Mouse (Mus musculus) embryo, embryonic 11.5 days (tissue): ENCODE data around the gene Frmd4a.

ENCODE experiments used
- DNase-seq: peaks from one replicate; pipeline ENCODE4 v3.0.0-alpha.2; 2012; ENCODE audit warnings: low read depth, low spot score

Frmd4a gene

DNA sequence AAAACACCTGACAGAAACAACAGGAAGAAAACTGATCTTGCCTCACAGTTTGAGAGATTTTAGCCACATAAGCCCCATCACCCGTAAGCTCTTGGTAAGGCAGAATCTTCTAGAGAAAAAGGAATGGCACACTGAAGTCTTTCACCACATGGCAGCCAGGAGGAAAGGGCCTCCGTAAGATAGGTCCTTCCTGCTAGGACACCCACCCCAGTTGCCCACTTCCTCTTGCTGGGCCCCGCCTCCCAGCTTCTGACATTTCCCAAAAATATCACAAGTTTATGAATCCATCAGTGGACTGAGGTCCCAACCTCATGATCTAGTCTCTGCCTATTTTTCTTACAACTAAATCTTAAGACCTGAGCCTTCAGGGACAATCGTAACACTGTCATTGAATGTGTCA, 373.6 kb downstream of the Frmd4a start:
- no peak for DNase-seq

GRCm38 (mm10) chr2:4391678-4392085, 374.2 kb downstream of the Frmd4a start:
- DNase-seq = no peak

DNA sequence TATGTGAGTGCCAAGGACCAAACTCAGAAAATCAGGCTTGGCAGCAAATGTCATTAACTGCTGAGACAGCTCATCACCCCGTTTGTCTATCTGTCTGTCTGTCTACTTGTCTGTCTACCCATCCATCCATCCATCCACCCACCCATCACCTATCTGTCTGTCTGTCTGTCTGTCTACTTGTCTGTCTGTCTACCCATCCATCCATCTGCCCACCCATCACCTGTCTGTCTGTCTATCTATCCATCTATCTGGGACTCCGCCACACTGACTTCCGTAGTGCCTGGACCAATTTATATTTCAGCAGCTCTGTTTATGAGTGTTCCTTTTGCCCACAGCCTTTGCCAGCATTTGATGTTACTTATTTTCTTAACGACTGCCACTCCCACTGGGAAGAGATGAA, 375.5 kb downstream of the Frmd4a start:
- DNase-seq = no peak

GRCm38 (mm10) chr2:4394641-4395040, 377.1 kb downstream of the Frmd4a start:
- DNase-seq = no peak

GRCm38 (mm10) chr2:4399721-4400120, 382.2 kb downstream of the Frmd4a start:
- no peak for DNase-seq

DNA sequence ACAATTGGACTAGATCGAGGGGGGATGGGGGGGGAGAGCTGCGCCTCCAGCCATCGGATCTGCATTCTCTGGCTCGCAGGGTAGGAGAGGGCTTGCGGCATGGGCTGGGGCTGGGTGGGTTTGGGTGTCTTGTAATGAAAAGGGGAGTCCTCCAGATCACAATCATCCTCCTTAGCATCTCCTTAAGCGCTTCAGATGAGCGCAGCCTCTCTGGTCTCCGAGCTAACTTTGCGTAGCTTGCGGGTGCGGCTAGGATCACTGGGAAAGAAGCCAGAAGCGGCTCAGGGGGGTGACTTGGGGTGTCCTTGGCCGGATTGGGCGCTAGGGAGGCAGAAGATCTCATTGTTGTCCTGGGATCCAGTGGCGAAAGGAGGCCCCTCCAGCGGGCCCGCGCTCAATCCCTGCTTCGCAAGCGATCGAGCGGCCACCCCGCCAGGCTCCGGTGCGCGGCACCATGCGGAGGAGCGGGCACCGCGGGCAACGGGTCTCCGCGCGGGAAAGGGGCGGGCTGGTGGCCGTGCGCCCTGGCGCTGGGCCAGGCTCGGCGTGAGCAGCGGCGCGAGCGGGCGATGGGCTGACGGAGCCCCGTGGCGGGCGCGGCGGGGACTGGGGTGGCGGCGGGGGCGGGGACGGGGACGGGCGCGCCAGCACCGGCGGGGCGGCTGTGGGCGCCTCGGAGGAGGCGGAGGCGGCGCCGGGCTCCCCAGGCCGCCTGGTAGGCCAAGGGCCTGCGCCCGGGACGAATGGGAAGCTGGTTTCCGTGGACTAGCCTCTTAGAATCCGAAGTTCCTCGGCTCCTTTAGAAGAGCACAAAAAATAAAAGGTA, 383.5 kb downstream of the Frmd4a start:
- peak; percentile 45 for DNase-seq

GRCm38 (mm10) chr2:4401597-4402581, 384.4 kb downstream of the Frmd4a start:
- peak; percentile 51 for DNase-seq

- no peak for DNase-seq
Measured at GRCm38 (mm10) chr2:4406977-4407376, 389.5 kb downstream of the Frmd4a start.

- DNase-seq = no peak
Measured at GRCm38 (mm10) chr2:4409810-4410433, 392.4 kb downstream of the Frmd4a start.

DNA sequence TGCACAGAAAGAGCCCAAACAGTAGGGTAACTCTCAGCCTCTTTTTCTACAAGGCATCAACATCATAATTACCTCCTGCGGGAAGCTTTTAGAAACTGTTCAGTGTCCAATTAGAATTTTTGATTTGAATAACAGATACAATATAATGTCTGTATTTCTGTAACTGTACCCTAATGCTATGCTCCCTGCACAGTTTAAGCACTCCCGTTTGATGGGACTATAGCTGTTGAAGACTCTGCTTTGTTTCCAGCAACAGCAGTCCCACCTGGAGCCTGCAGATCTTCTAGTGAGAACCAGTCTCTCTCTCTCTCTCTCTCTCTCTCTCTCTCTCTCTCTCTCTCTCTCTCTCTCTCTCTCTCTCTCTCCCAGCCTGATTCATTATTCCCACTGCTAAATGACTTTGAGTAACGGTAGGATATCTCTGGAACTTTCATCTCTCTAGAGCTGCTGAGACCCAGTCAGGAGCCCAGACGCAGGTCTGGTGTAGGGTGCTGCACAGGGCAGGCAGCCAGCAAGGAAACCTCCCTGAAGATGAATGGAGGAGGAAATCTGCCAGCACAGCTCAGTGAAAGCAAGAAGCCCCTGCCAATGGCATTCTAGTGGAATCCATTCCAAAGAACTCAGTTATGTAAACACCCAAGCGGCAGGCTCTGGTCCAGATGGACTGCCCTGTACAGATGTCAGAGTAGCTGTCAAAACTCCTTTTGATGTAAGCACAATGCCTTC, 395.5 kb downstream of the Frmd4a start:
- no peak for DNase-seq

GRCm38 (mm10) chr2:4413596-4414335, 396.2 kb downstream of the Frmd4a start:
- no peak for DNase-seq

GRCm38 (mm10) chr2:4420679-4421312, 403.3 kb downstream of the Frmd4a start:
- DNase-seq = no peak

GRCm38 (mm10) chr2:4421757-4422156, 404.2 kb downstream of the Frmd4a start:
- DNase-seq = no peak

GRCm38 (mm10) chr2:4423896-4424295, 406.4 kb downstream of the Frmd4a start:
- no peak for DNase-seq

- DNase-seq = no peak
Measured at GRCm38 (mm10) chr2:4428407-4428855, 410.9 kb downstream of the Frmd4a start.

DNA sequence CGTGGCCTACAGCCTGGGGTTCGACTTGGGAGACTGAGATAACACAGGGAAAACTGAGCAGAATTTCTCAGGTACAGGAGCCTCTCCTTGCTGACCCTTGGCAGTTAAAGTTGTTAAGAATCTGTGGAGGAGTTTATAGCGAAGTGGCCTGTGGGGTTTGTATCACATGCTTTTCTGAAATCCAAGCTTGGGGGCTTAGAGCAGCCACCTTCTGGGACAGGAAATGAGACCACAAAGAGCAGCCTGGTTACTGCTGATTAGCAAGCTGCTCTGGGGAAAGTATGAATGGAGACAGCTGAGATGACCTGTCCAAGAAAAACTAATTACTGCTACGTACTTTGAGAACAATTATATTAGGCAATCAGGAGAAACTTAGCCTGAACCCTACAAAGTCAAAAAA, 415.6 kb downstream of the Frmd4a start:
- no peak for DNase-seq

- no peak for DNase-seq
Measured at GRCm38 (mm10) chr2:4435051-4435450, 417.5 kb downstream of the Frmd4a start.

DNA sequence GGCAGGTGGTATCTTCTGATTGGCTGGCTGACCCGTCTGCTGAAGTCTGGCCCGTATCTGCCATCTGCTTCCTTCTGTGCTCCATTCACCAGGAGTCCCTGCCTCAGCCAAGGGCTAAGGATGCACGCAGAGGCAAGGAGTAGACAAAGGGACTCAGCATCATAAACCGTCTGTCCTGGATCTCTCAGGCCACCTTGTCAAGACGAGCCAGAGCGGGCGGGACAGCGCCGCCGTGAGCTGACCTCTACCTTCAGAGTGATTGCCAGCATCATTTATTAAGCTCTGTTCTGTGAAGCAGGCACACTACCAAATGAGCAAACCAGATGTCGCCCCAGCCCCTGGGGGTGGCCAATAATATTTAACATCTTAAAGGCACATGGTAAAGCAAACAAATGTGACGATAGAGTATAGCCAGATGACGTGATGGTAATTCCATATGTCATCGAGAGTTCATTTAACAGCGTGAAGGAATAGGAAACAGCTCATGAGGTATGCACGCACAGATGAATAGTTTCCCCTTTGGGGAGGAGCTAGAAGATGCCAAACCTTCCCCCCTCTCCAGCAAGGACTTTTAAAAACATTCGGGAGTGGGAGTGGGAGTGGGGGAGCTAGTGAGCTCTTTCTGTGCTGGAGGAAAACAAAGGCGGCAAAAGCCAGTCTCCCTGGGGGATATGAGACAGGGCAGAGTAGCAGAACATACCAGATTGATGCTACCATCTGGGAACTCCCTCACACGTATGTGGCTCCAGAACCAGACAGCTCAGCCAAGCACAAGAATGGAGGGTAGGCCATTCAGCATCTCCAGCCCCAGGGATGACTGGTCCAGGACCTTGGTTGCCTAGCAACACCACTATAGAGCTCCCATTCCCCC, 419.1 kb downstream of the Frmd4a start:
- DNase-seq = peak; percentile 50

DNA sequence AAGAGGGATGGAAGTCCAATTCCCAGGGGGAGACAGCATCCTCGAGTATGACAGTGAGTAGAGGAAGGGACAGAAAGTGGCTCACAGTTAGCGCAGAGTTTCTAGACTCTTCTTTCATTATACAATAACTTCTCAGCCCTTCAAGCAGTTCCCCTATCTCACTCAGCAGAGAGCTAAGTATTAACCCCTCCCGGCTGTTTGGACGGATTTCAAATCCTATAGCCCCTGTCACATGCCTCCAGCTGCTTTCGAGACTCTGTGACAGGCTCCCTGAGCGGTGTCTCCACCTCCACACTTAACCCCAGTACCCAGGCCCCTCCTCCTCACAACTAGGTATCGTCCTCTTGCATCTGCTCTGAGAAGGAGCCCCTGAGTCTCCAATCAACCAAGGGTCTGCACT, 421.2 kb downstream of the Frmd4a start:
- DNase-seq = no peak
